Mouse (Mus musculus): ENCODE results near the gene Hnrnpl.

DNA sequence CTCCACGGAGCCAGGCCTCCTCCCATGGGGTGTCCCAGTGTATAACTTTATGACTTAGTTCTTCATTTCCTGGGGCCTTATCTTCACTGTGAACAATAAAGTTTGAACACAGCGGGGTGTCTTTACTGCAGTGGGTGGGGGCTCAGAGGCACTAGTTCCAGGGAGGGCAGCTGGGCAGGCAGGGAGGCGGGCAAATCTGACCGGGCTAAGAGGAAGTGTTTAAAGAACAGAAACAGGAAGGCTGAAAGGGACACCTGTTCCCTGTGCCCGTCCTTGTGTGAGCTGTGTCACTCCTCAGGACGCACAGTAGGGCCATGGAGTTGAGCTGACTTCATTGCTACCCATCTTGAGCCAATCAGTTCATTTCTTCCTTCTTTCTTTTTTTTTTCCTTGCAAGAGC, 23.8 kb downstream of the Hnrnpl start:
- TF ChIP-seq CTCF (IDR thresholded peaks at IDR 0.05; ENCODE audit: low read depth, low read length), result no peak
- TF ChIP-seq POLR2A (IDR thresholded peaks at IDR 0.05; ENCODE audit: insufficient read depth, low read length), result no peak
